Mouse (Mus musculus): ENCODE measurements around the gene Ccnl1. TPM values are rescaled to one million over a fixed set of nuclear protein-coding genes. Genes with fewer than 3 reads are reported as not detected.

Gene Ccnl1
- polyA plus RNA-seq, 2 experiments from 2014 or later, result 49.5 to 75.2 TPM

- no peak for ATAC-seq
These were observed 32.9 kb downstream of the Ccnl1 start for GRCm38 (mm10) chr3:65925058-65925740.

- peak; percentile 79 for ATAC-seq
These were observed 35.6 kb downstream of the Ccnl1 start for GRCm38 (mm10) chr3:65922420-65922819.

GRCm38 (mm10) chr3:65921671-65922070, 36.4 kb downstream of the Ccnl1 start:
- ATAC-seq, result no peak

GRCm38 (mm10) chr3:65919016-65919415, 39.0 kb downstream of the Ccnl1 start:
- no peak for ATAC-seq

- ATAC-seq, result no peak
These were observed 45.1 kb downstream of the Ccnl1 start for GRCm38 (mm10) chr3:65912928-65913327.

GRCm38 (mm10) chr3:65912217-65912616, 45.8 kb downstream of the Ccnl1 start:
- no peak for ATAC-seq

GRCm38 (mm10) chr3:65911265-65911664, 46.8 kb downstream of the Ccnl1 start:
- ATAC-seq, result no peak

GRCm38 (mm10) chr3:65909454-65909853, 48.6 kb downstream of the Ccnl1 start:
- no peak for ATAC-seq

GRCm38 (mm10) chr3:65907536-65907935, 50.5 kb downstream of the Ccnl1 start:
- no peak for ATAC-seq

- ATAC-seq, result no peak
These were observed 52.5 kb downstream of the Ccnl1 start for GRCm38 (mm10) chr3:65905281-65906169.

GRCm38 (mm10) chr3:65904711-65905110, 53.3 kb downstream of the Ccnl1 start:
- no peak for ATAC-seq

- ATAC-seq, result no peak
These were observed 53.9 kb downstream of the Ccnl1 start for GRCm38 (mm10) chr3:65904106-65904505.

- no peak for ATAC-seq
These were observed 59.3 kb downstream of the Ccnl1 start for GRCm38 (mm10) chr3:65898598-65899278.

- no peak for ATAC-seq
These were observed 60.6 kb downstream of the Ccnl1 start for GRCm38 (mm10) chr3:65897233-65897993.
